Comparison of ENCODE assay signal across 8 mouse cellular contexts in genomic region chr10:12690601-12691000, GRCm38 (mm10).
A peak's percentile ranks its signal among the peaks of the same experiment; 100 is the strongest.
DNase-seq lines count a peak whose midpoint lies in the region; ATAC-seq and TF ChIP-seq lines count a peak whose summit lies in the region.

No protein-coding gene starts in this region.

- H3K36me3 ChIP-seq in liver, postnatal 0 days (replicated peaks; ENCODE audit: insufficient read depth, low read length) = peaks cover 6% of the 10 kb centered on the region

- no peak overlapping the region for H3K4me3 ChIP-seq in liver, postnatal 0 days (ENCODE audit: low read depth, low read length)

- TF ChIP-seq CTCF in liver, postnatal 0 days (IDR thresholded peaks at IDR 0.05; ENCODE audit: low read depth) = peak; percentile 79

- ATAC-seq in granulocyte monocyte progenitor cell, adult 5-6 weeks (replicated peaks; ENCODE audit: poor library complexity, severe bottlenecking) = peak; percentile 74
- peak; percentile 29; the same call in 1 of the 2 replicates for ATAC-seq in liver, postnatal 0 days

- 18% methylated on average over 5 of the region's 5 CpGs for WGBS in liver, postnatal 0 days (ENCODE audit: insufficient replicate concordance)

- TF ChIP-seq EP300 in liver, postnatal 0 days (IDR thresholded peaks at IDR 0.05; ENCODE audit: low read depth) = no peak

- no peaks in the 10 kb centered on the region for H3K9me3 ChIP-seq in liver, postnatal 0 days (ENCODE audit: low read length)

- peak; percentile 58 for DNase-seq in CD4-positive helper T cell, adult 2 months (ENCODE audit: low read depth, low spot score)
- peak; percentile 56 to 66 for DNase-seq in adrenal gland, adult 18-20 months (ENCODE audit: low spot score in 2 of 2)
- peak; percentile 81 for DNase-seq in embryo, embryonic 10 days (ENCODE audit: low spot score)
- peak; percentile 86 to 88 for DNase-seq in kidney, postnatal 25 days
- DNase-seq in liver, postnatal 0 days = peak; percentile 71
- DNase-seq in retina, adult 2 months (ENCODE audit: low read depth, low spot score) = peak; percentile 16
- DNase-seq in thymus, postnatal 36 days = peak; percentile 59 to 67

- no peak overlapping the region for H3K27ac ChIP-seq in liver, postnatal 0 days (ENCODE audit: low read depth)

- H3K9ac ChIP-seq in liver, postnatal 0 days (replicated peaks) = no peak overlapping the region

- H3K4me1 ChIP-seq in liver, postnatal 0 days (ENCODE audit: insufficient read depth) = no peaks in the 10 kb centered on the region

- no peaks in the 10 kb centered on the region for H3K27me3 ChIP-seq in liver, postnatal 0 days (ENCODE audit: insufficient read depth, low read length)

- H3K4me2 ChIP-seq in liver, postnatal 0 days (ENCODE audit: low read depth, low read length) = no peak overlapping the region

Comparison
In these comparisons a context has a peak if more than half of its experiments do, and no peak if none do; other contexts are left out.
1. DNase-seq: peak in every context shown above with its lines; median percentile 87 in kidney, postnatal 25 days; 81 in embryo, embryonic 10 days; 71 in liver, postnatal 0 days; 63 in thymus, postnatal 36 days; 61 in adrenal gland, adult 18-20 months; 58 in CD4-positive helper T cell, adult 2 months; 16 in retina, adult 2 months.